Mouse (Mus musculus) hindbrain, embryonic 16.5 days (tissue): ENCODE results near the gene Zfp541. TPM values are rescaled to one million over a fixed set of nuclear protein-coding genes. Genes with fewer than 3 reads are reported as not detected.
A peak's percentile ranks its signal among the peaks of the same experiment; 100 is the strongest.

ENCODE experiments used
- ATAC-seq: fragments of 200-750 bp; cut with Nextera tagmentation; 2 replicates; pipeline ENCODE4 v1.8.0; 2017; ENCODE audit warnings: moderate TSS enrichment, moderate library complexity
- H3K27ac ChIP-seq: fragments of 300-500 bp; sonication (generic); 2 replicates; pipeline ENCODE4 v1.5.1; 2014; ENCODE audit warnings: low read depth, mild to moderate bottlenecking, control low read depth, low read length, moderate library complexity
- H3K27me3 ChIP-seq: fragments of 300-500 bp; sonication (generic); replicated peaks from 2 replicates; pipeline ENCODE4 v1.6.1; 2014; ENCODE audit warnings: low read length; ENCODE audit not compliant: control insufficient read depth, insufficient read depth
- H3K36me3 ChIP-seq: fragments of 300-500 bp; sonication (generic); 2 replicates; pipeline ENCODE4 v1.6.1; 2014; ENCODE audit warnings: mild to moderate bottlenecking, low read length, moderate library complexity, mixed read lengths; ENCODE audit not compliant: control insufficient read depth, insufficient read depth
- H3K4me1 ChIP-seq: fragments of 300-500 bp; sonication (generic); 2 replicates; pipeline ENCODE4 v1.6.1; 2014; ENCODE audit warnings: low read depth, low read length; ENCODE audit not compliant: control insufficient read depth, insufficient read depth
- H3K4me2 ChIP-seq: fragments of 300-500 bp; sonication (generic); 2 replicates; pipeline ENCODE4 v1.6.1; 2014; ENCODE audit warnings: mild to moderate bottlenecking, low read length, control low read depth, moderate library complexity
- H3K4me3 ChIP-seq: fragments of 300-500 bp; sonication (generic); 2 replicates; pipeline ENCODE4 v1.5.1; 2014; ENCODE audit warnings: mild to moderate bottlenecking, low read length, control low read depth, moderate library complexity
- H3K9ac ChIP-seq: fragments of 300-500 bp; sonication (generic); 2 replicates; pipeline ENCODE4 v1.6.1; 2014; ENCODE audit warnings: low read depth, mild to moderate bottlenecking, control low read depth, low read length, moderate library complexity
- H3K9me3 ChIP-seq: fragments of 300-500 bp; sonication (generic); 2 replicates; pipeline ENCODE4 v1.6.1; 2014; ENCODE audit warnings: mild to moderate bottlenecking, low read length, moderate library complexity; ENCODE audit not compliant: control insufficient read depth
- WGBS: fragments of 180-500 bp; shearing (Covaris S2); extraction: QIAGEN DNeasy Blood & Tissue Kit; methylation state at CpG from one replicate; pipeline ENCODE4 v1.1.7; 2014; 5-methylcytosine and 5-hydroxymethylcytosine counted together
- polyA plus RNA-seq: library from polyadenylated mRNA; unstranded; fragments of >200 nt; fragmentation: Nextera tagmentation; extraction: Ambion mirVana; gene quantifications from 2 replicates; pipeline ENCODE4 v1.2.1, GENCODE M21; 2015

The Zfp541 gene
- polyA plus RNA-seq, 1 experiment from 2014 or later: 0.09 TPM

- no peak for ATAC-seq
- no peak overlapping the region for H3K4me2 ChIP-seq
- 73% methylated on average over 2 of the region's 2 CpGs for WGBS
Observed at GRCm38 (mm10) chr7:16057136-16057534, 4.5 kb upstream of the Zfp541 start.

GRCm38 (mm10) chr7:16062099-16062420, 446 bp downstream of the Zfp541 start:
- Histone ChIP-seq H3K36me3 (no peaks in the 10 kb centered on the region), H3K4me3 (no peak overlapping the region; the same call in 1 of the 2 replicates), H3K27ac (no peak overlapping the region), H3K27me3 (peaks cover 7% of the 10 kb centered on the region), H3K9me3 (peaks cover 10% of the 10 kb centered on the region), H3K4me1 (no peaks in the 10 kb centered on the region), H3K4me2 (peak overlapping the region; percentile 52), H3K9ac (no peak overlapping the region)
- 76% methylated on average over 15 of the region's 15 CpGs for WGBS
- no peak for ATAC-seq

More at GRCm38 (mm10) chr7:16057136-16057534, 4.5 kb upstream of the Zfp541 start:
- Histone ChIP-seq H3K9me3 (peaks cover 10% of the 10 kb centered on the region), H3K27me3 (peaks cover 7% of the 10 kb centered on the region; the same call in 1 of the 2 replicates), H3K36me3 (no peaks in the 10 kb centered on the region), H3K27ac (no peak overlapping the region), H3K4me3 (no peak overlapping the region), H3K9ac (no peak overlapping the region), H3K4me1 (peaks cover 2% of the 10 kb centered on the region)

GRCm38 (mm10) chr7:16063490-16063889, 1.9 kb downstream of the Zfp541 start:
- Histone ChIP-seq H3K4me2 (no peak overlapping the region), H3K4me1 (no peaks in the 10 kb centered on the region), H3K27me3 (peaks cover 7% of the 10 kb centered on the region), H3K9ac (no peak overlapping the region), H3K9me3 (peaks cover 10% of the 10 kb centered on the region), H3K4me3 (no peak overlapping the region), H3K36me3 (no peaks in the 10 kb centered on the region), H3K27ac (no peak overlapping the region)
- 39% methylated on average over 4 of the region's 4 CpGs for WGBS
- no peak for ATAC-seq

GRCm38 (mm10) chr7:16070846-16071245, 9.2 kb downstream of the Zfp541 start:
- no peak overlapping the region for H3K4me2 ChIP-seq
- no peaks in the 10 kb centered on the region; the same call in 1 of the 2 replicates for H3K27me3 ChIP-seq
- H3K4me1 ChIP-seq: no peaks in the 10 kb centered on the region
- H3K4me3 ChIP-seq: no peak overlapping the region
- H3K9me3 ChIP-seq: no peaks in the 10 kb centered on the region
- ATAC-seq: no peak
- H3K9ac ChIP-seq: no peak overlapping the region
- no peaks in the 10 kb centered on the region for H3K36me3 ChIP-seq
- H3K27ac ChIP-seq: no peak overlapping the region

- Histone ChIP-seq H3K36me3 (no peaks in the 10 kb centered on the region), H3K27ac (no peak overlapping the region), H3K27me3 (no peaks in the 10 kb centered on the region), H3K4me3 (no peak overlapping the region), H3K4me1 (no peaks in the 10 kb centered on the region), H3K9ac (no peak overlapping the region), H3K4me2 (no peak overlapping the region), H3K9me3 (no peaks in the 10 kb centered on the region)
- no peak for ATAC-seq
- WGBS: 89% methylated on average over 6 of the region's 6 CpGs
Observed at GRCm38 (mm10) chr7:16071906-16072305, 10.3 kb downstream of the Zfp541 start.

GRCm38 (mm10) chr7:16079947-16080346, 18.3 kb downstream of the Zfp541 start:
- no peak for ATAC-seq
- 70% methylated on average over 1 of the region's 1 CpGs for WGBS
- Histone ChIP-seq H3K9me3 (no peaks in the 10 kb centered on the region), H3K4me1 (no peaks in the 10 kb centered on the region), H3K36me3 (no peaks in the 10 kb centered on the region), H3K27me3 (no peaks in the 10 kb centered on the region), H3K4me3 (no peak overlapping the region), H3K9ac (no peak overlapping the region), H3K27ac (no peak overlapping the region), H3K4me2 (no peak overlapping the region)

- no peak for ATAC-seq
- no peak overlapping the region for H3K4me3 ChIP-seq
- H3K4me1 ChIP-seq: no peaks in the 10 kb centered on the region
- H3K4me2 ChIP-seq: no peak overlapping the region
- peaks cover 3% of the 10 kb centered on the region; the same call in 1 of the 2 replicates for H3K27me3 ChIP-seq
- no peak overlapping the region for H3K9ac ChIP-seq
- H3K27ac ChIP-seq: no peak overlapping the region
- 73% methylated on average over 4 of the region's 4 CpGs for WGBS
- H3K9me3 ChIP-seq: no peaks in the 10 kb centered on the region
- H3K36me3 ChIP-seq: no peaks in the 10 kb centered on the region
Observed at GRCm38 (mm10) chr7:16080581-16080980, 19.0 kb downstream of the Zfp541 start.

GRCm38 (mm10) chr7:16083361-16083760, 21.7 kb downstream of the Zfp541 start:
- Histone ChIP-seq H3K4me3 (no peak overlapping the region), H3K27me3 (peaks cover 3% of the 10 kb centered on the region; the same call in 1 of the 2 replicates), H3K4me1 (no peaks in the 10 kb centered on the region), H3K9ac (no peak overlapping the region), H3K4me2 (no peak overlapping the region), H3K9me3 (no peaks in the 10 kb centered on the region), H3K27ac (no peak overlapping the region), H3K36me3 (no peaks in the 10 kb centered on the region)
- 59% methylated on average over 4 of the region's 4 CpGs for whole genome bisulfite sequencing
- no peak for ATAC-seq

- Histone ChIP-seq H3K27ac (no peak overlapping the region), H3K9me3 (no peaks in the 10 kb centered on the region), H3K27me3 (peaks cover 3% of the 10 kb centered on the region; the same call in 1 of the 2 replicates), H3K36me3 (no peaks in the 10 kb centered on the region), H3K9ac (no peak overlapping the region), H3K4me2 (no peak overlapping the region), H3K4me3 (no peak overlapping the region), H3K4me1 (no peaks in the 10 kb centered on the region)
- 70% methylated on average over 2 of the region's 2 CpGs for WGBS
- no peak for ATAC-seq
Observed at GRCm38 (mm10) chr7:16087587-16087986, 26.0 kb downstream of the Zfp541 start.

- no peak overlapping the region for H3K27ac ChIP-seq
- no peak overlapping the region for H3K4me2 ChIP-seq
- WGBS: 75% methylated on average over 3 of the region's 3 CpGs
- H3K4me3 ChIP-seq: no peak overlapping the region
- H3K9me3 ChIP-seq: no peaks in the 10 kb centered on the region
- peaks cover 2% of the 10 kb centered on the region; the same call in 1 of the 2 replicates for H3K27me3 ChIP-seq
- H3K4me1 ChIP-seq: peaks cover 10% of the 10 kb centered on the region
- no peak overlapping the region for H3K9ac ChIP-seq
- H3K36me3 ChIP-seq: no peaks in the 10 kb centered on the region
- ATAC-seq: no peak
Observed at GRCm38 (mm10) chr7:16094592-16094991, 33.0 kb downstream of the Zfp541 start.
